Mouse (Mus musculus): ENCODE measurements at regions not wholly inside any gene's neighbourhood (a gene's known extent, or its start where the extent isn't known, plus 50 kb on each side); places are given as distances from the start of the nearest gene placed in this dataset.
"Not testable (repeated sequence)": the region's sequence is repeated elsewhere in the genome, so short reads cannot be mapped to it uniquely, and the experiment has no call there.

DNA sequence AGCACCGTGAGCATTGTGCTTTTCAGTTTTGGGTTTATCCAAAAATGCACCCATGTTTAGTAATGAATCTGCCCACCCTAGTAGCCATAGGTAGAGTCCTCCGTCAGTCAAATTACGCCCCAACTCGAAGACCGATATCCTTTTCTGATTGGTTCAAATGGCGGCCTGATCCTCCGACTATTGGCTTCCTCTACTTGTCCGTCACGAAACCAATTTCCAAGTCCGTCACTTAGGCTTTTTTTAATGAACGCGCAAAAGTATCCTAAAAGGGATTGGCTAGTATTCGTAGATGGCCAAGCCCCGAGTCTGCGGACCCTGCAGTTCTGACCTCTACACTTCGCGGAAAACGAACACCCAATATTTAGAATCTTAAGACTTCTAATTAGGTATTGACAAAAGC, 417.5 kb upstream of the Pdcd1 start:
- not testable (repeated sequence) for TF ChIP-seq CTCF (IDR thresholded peaks at IDR 0.05; ENCODE audit: low read depth, low read length); TAL1 (conservative IDR thresholded peaks at IDR 0.05; ENCODE audit: low read depth, low read length); GATA1 (IDR thresholded peaks at IDR 0.05; ENCODE audit: borderline replicate concordance, low read length)
